Mouse (Mus musculus) CD4-positive, CD25-positive, alpha-beta regulatory T cell, adult 4 months (primary cell): ENCODE measurements around the gene Nuak1. TPM values are rescaled to one million over a fixed set of nuclear protein-coding genes. Genes with fewer than 3 reads are reported as not detected.

Source experiments
- ATAC-seq: one replicate; pipeline ENCODE4 v1.8.0; 2017
- polyA plus RNA-seq, 2 experiments: library from polyadenylated mRNA; unstranded; fragments of 100-300 nt; shearing (Covaris generic); gene quantifications; one replicate each; pipeline ENCODE4 v1.2.1; 2017

Nuak1 gene
- polyA plus RNA-seq, 2 experiments from 2014 or later, result not detected

DNA sequence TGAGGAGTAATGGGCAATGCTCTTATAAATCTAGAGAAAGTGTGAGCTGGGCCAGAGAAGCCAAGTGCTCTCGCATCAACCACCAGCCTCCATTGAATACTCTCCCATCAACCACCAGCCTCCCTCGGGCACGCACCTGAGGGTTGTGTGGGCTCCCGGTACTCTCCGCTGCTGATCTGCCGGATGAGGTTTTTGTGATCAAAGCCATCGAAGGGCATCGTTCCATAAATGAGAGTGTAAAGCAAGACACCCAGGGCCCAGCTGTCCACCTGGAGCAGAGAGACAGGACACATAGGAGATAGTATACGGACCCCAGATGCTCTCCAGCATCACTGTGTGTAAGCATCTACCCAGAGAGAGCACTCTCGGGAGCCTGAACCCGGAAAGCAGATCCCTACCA, 62.4 kb downstream of the Nuak1 start:
- ATAC-seq, result no peak

DNA sequence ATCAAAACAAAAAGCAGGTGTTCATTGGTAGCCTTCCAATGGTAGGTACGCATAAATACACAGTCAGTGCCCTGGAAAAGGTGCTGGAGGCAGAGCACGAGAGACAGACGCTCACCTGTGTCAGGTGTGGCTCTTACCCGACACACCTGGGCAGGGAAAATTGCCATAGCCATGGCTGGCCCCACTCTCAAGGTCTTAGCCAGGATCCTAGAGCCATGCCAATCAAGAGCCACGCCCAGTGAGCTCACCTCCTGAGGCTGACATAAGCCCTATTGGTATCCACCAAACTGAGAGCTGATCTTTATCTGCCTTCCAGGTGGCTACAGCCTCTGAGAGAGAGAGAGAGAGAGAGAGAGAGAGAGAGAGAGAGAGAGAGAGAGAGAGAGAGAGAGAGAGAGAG, 64.1 kb downstream of the Nuak1 start:
- ATAC-seq, result no peak

DNA sequence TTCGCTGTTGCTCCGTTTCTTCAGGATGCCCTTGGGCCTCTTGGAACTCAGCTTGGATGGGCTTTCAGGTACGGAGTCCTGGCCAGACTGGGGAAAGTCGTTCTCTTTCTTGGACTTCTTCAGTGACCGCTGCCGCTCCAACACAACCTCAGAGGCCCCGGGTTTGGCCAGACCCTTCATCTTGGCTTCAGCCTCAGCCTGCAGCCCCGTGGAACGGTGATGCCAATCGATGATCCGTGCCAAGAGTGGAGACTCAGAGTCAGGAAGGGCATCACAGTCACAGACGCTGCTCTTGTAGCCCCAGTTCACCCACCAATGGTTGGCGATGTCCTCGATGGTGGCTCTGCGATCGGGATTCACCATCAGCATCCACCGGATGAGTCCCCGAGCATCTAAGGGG, 65.4 kb downstream of the Nuak1 start:
- no peak for ATAC-seq

DNA sequence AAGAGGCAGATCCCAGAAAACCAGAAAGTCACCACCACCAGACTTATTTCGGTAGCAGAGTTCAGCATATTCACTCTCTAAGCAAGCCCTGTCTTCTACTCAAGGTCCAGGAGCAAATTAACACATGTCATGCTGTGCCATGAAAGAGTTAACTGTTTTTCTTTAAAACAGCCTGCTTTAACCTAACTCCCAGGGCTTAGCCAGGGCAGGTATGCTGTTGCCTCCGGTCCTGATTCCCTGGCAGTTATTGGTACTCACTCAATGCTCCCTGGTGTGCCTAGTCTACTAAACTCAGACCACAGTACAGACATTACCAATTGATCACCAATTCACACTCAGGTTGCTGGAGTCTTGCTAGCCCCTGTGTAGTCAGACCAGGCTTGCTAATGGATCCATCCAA, 66.9 kb downstream of the Nuak1 start:
- ATAC-seq, result no peak

DNA sequence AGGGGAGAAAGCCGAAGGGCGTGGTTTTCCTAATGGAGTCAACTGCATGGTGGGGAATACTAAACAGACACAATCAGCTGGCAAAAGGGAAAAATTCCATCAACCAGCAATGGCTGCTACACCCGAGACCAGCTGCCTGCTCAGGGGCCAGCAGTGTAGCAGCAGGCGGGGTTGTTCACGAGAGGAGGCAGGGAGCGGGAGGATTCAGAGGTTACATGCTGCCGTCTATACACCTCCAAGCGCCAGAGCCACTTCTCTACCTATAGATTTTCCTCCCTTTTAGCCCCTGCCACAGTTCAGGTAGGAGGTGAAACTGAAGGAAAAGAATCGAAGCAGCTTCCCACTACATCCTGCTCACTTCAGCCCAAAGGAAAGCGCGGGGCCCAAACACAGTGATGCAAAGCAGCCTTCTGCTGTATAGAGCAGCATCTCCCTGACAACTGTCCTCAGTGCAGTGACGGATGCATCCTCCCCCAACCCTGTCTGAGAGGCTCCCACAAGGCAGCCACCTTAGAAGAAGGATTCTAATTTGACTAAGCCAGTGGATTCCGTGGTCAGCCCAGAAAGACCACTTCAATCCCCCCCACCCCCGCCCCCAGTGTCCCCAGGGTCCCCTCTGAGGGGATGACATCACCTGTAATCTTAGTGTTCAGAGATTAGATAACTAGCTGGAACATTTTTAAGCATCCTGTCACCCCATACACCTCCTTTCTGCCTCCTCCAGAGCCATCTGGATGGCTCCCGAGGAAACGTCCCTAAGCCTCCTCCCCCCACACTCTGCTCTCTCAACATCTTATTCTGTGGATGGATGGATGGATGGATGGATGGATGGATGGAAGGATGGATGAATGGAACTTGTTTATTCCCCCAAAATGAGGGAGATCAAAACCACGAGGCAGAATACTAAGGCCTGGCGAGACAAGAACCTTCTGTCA, 68.0 kb downstream of the Nuak1 start:
- ATAC-seq, result no peak

DNA sequence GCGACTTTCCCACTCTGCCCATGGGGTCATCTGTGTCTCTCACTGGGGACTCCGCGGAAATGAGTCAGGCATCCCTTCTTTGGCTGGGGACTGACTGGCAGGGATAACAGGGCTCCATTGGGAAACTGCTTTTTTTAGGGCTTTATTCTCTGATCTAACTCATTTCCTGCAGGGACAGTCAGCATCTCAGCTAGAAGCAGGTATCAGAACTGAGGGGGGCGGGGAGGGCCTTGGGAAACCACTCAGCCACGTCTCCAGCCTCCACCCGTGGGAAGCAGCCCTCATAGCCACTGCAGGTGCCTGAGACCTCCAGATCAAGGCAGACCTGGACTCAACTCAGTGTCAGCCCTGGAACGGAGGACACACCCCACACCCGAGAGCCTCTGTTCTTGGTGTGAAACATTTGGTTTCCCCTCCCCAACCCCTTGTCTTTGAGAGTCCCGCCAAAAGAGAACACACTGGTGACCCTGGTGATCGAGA, 68.7 kb downstream of the Nuak1 start:
- ATAC-seq, result no peak

DNA sequence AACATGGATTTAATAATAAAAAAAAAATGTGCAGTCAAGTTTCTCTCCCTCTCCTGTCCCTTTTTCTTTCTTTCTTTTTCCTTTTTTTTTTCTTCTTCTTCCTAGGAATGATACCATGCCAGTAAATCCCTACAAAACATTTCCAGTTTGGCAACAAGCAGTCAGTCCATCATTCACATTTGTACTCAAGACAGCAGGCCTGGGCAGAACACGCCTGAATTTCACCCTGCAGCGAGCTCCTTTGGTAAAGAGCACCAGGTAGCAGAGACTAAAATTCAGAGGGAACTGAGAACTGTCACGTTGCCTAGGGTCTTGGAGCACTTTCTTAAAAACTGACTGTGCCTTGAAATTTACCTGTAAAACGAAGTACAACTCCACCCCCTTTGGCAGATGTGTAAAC, 69.2 kb downstream of the Nuak1 start:
- ATAC-seq, result no peak

DNA sequence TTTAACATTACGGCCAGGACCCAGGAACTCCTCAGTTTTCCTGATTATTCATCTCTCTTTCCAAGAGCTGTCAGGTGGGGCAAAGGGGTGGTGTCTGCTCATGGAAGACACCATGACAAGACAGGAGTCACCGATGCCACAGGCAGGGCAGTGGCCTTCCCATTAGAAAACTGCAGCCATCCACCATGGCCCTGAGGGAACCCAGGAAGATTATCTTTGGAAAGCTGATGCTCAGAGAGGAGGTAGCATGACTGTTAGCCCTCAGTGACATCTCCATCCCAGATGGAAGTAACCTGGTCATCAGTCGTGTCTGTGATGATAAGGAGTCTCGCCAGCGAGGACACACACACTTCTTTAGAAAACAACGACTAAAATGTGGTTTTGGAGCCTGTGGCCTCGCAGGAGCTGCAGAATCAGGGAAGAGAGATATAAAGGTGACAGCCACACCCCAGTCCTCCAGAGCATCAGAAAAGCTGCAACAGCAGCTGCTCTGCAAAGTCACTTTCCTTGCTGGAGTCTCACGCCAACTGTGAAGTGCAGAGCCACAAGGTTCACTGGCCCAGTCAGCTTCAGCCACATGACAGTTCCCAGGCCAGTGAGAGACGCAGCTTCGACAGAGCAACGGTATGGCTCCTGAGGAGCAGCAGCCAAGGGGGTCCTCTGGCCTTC, 70.6 kb downstream of the Nuak1 start:
- no peak for ATAC-seq

DNA sequence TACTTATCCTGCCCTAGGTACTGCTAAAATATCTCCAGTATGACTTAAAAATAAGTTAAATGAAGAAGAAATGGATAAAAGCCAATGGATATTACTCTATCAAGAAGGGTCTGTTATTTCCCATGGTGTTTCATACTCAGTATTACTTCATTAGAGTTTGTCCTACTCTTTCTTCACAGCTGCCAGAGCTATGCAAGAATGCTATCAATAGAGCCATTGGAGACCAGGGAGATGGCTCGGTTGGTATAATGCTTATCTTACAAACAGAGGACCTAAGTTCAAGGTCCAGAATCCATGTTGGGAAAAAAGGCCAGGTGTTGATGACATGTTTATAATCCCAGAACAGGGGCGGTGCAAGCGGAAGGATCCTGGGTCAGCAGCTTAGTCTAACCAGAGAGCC, 72.2 kb downstream of the Nuak1 start:
- ATAC-seq, result no peak

DNA sequence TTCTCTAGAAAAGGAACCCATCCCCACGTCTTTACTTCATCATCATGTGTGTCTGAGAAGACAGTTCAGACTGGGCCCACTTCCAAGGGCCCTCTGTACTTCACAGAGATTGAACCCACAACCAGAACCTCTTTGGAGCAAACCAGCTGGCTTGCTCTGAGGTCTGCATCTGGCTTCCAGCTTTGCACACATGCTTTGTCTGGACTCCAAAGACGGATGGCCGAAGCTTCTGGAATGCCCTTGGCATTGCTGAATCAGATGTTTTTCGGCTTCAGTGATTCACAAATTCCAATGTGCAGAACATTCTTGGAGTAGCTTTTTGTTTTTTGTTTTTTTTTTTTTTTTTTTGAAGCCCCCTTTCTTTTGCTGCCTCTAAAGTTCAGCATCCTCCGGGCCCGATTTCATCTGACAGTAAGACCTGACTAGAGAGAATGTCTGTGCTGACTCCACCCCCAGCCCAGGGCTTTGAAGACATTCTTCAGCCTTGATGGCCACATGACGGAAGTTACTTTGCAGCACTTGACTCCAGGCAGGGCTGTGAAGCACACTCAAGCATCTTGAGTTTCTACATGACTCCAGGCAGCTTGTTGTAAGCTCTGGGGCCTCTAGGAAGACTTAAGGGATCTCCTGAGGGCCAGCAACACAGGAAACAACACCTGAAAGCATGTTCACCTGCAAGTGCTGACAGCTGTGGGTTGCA, 75.1 kb downstream of the Nuak1 start:
- no peak for ATAC-seq

DNA sequence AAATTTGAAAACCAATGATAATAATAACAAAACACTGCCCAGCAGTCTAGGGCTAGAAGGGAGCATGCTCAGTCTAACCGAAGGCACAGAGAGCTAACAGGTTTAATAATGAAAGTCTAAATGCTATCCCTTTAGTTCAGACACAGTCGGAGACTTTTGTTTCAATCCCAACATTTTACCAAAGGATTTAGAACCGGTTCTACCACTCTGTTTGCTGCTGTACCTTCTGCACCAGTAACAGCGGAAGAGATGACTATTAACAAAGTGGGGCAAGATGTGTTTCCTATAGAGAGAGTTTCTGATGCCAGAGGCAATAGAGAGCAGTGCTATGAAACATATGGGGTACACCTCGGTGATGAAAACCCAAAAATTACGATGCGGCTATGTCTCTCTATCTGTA, 76.6 kb downstream of the Nuak1 start:
- ATAC-seq, result no peak

DNA sequence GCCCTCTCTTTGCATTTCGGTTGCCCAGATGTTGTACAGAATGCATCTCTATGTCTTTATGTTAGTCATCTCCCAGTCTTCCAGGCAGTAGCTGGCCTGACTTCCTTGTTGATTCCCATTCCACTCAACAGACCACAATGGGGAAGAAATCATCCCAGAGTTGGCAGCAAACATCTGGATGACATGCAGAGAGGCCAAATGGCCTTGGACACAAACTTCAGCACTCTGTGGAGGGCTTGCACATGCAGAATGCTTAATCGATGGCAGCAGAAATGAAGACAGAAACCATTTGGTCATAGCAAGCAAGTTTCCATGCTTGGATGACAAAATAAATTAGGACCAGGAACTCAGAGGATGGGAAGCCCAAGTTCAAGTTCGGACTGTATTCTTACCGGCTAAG, 79.4 kb downstream of the Nuak1 start:
- ATAC-seq, result no peak

DNA sequence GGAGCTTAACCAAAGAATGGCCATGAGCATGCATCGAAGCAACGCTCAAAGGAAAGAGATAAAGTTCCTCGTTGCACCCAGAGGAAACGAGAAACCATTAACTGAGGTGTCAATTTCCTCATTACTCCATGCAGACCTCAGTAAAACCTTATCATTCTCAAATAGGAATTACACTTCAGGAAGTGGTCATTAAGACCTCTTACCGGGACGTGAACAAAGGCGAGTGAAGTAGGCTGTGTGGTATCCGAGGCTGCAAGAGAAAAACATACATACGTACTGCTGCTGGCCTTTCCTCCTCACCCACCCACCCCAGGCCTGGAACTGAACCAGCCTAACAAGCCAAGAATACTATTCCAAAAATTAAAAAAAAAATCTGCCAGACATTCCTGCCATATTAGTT, 80.0 kb downstream of the Nuak1 start:
- ATAC-seq, result no peak

DNA sequence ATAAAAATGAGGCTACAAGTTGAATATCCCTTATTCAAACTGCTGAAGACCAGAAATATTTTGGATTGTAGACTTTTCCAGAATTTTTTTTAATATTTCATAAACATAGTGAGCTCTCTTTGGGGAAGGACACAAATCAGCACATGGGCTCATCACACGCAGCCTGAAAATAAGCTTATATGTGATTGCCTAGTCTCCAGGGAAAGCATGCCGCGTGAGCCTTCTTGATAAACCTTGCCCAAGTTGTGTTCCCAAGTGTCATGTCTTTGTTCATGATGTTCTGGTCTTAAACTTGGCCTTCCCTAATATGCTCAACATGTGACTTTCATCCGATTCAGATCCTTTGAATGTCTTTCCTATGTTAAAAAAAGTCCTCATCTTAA, 81.7 kb downstream of the Nuak1 start:
- ATAC-seq, result no peak

DNA sequence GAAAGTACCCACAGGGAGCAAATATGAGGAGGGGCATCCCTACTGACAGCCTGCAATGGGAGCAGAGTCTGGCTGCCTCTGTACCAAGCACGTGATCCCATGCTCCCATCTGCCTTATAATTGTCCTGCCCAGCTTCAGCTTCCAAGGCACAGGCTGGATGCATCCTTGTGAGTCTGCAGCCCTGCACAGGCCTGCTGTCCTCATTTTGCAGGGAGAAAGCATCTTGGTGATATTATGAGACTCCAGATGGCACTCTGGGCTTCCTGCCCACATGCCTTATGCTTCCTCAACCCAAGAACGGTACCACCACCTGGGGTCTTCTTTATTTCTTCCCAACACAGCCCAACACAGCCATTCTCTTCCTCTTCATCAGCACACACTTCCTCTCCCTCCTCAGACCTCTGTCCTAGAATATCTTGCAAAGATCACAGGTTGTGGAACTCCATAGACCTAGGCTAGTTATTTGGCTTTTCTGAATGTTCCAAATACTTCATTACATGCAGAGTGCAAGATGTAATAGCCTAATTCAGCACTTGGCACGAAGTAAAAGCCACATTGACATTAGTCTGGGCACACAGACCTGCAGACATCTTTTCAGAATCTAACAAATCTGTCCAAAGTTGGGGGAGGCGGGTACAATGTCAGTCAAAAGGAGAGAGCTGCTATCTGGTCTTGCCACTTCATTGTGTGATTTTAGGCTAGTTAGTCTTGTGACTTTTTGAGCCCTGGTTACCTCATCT, 82.2 kb downstream of the Nuak1 start:
- ATAC-seq, result no peak

DNA sequence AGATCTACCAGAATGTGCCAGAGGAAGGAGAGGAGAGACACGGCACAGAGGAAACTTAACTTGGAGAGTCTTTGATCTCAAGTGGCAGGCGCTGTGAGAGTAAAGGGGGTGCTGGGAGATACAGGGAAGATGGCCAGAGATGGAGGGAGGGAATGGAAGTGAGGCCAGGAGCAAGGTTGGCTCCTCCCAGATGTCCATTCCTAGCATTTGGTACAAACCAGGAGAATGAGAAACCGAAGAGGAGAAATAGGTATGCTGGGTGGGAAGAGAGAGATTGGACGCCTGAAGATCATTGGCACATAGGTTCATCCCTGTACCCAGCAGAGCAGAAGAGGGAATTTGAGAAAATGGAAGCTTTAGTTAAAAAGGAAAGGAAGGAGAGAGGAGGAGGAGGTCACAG, 82.8 kb downstream of the Nuak1 start:
- no peak for ATAC-seq

DNA sequence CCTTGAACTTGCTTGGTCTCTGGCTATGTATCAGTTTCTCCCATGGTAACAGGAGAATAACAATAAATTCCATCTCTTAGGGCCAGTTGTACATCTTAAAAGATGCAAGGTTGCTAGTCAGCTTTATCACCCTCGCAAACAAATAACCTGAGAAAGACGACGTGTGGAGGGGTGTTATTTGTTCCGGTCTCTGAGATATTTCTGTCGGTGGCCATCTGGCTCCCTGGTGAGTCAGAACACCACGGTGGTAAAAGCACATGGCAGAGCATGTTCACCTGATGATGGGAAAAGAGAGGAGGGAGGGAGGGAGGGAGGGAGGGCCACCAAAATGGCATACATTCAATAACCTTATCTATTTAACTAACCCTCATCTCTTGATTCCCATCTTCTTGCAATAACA, 86.1 kb downstream of the Nuak1 start:
- ATAC-seq, result no peak

DNA sequence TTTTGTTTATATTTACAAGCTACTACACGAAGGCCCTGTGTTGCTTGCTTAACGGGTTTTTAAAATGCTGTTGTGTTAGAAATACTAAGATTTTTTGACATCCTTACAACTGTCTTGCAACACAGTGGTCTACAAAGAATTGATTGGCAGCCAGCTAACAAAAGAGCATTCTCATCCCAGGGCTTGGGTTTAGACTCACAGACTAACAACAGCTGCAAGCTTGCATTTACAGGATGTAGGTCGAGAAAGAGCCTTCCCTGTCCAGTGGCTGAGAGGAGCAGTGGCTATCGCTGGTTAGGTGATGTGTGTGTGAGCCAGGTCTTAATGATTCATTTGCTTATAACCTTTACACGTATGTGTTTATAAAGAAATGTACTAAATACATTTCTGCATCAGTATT, 94.7 kb downstream of the Nuak1 start:
- no peak for ATAC-seq

DNA sequence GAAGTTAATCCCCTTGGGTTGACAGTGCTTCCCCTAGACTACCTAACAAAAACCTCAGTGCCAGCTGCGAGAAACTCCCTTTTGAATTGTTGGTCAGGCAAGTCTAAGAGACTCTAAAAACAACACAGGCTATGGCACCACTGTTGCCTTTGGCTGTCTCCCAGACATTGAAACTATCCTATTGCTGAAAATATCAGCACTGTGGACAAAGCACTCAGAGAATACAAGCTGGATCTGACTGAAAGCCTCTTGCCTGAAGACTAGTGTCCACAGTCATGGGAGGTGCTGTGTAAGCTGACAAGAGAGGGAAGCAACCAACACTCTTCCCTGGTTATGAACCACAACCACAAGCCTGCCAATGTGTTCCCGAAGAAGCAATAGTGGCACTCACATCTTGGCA, 96.9 kb downstream of the Nuak1 start:
- ATAC-seq, result no peak

DNA sequence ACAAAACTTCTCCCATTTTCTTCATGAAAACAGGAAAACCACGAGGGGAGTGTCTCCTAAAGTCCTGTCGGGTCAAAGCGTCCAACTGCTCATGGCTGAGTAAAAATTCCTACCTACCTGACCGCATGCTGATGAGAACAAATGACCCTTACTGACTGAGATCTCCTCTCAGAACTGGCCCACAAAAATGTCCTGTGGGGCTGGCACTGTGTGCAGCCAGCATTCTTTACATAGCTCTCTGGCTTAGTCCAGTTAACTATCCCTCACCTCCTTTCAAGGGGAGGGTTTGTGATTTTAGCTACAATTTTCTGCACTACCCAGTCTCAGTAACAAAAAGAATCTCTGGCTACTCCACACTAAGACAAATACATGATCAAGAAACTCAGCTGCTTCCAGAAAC, 100.9 kb downstream of the Nuak1 start:
- ATAC-seq, result no peak

DNA sequence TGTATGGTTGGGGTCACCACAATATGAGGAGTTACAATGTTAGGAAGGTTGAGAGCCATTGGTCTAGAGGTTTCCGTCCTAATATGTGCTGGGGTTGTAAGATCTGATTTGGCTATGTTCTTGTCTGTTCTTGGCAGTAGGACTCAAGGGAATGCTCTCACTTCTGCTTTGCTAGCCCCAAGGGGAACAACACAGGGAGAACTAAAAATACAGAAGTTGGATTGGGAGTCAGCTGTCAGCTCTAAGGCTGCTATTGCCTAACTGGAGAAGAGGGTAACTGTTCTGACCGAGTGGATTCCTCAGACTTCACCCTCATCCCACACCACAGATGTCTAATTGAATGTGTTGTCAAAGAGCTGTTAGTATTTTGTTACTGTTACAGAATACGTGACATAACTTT, 101.6 kb downstream of the Nuak1 start:
- no peak for ATAC-seq

DNA sequence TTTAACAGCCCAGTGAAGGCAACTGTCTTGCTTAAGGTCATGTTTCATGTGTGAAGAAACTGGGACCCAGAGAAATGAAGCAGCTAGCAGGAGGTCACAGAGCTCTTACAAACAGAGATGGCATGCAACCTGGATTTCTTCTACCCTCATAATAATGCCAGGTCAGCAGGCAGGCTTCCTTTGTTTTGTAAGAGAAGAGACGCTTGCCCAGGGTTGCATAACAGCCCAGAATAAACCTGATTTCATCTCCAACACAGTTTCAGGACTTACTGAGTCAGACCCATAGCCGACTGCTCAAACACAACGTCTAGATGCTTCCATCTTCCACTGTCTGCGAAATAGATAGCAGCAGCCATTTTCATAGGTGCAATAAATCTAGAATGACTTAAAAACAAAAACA, 105.0 kb downstream of the Nuak1 start:
- ATAC-seq, result no peak

DNA sequence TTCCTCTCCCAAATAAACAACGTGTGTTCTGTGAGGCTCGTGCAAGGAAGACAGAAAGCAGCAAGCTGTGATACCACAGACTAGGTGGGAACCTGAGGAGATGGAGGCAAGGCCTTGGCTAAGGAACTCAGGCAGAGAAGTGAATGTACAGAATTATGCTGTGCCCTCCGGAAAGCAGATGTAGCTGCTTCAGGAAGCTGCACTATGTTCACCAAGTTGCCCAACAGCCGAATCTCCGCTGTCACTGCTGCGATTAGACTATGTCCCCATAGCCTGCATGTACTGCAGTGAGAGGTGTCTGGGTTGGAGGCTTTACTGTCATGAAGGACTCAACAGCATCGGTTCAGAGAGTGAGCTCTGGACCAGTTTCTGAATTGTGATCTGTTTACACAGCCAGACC, 110.6 kb downstream of the Nuak1 start:
- ATAC-seq, result no peak
